Mouse (Mus musculus): ENCODE data around the gene Smim6.

Gene Smim6

DNA sequence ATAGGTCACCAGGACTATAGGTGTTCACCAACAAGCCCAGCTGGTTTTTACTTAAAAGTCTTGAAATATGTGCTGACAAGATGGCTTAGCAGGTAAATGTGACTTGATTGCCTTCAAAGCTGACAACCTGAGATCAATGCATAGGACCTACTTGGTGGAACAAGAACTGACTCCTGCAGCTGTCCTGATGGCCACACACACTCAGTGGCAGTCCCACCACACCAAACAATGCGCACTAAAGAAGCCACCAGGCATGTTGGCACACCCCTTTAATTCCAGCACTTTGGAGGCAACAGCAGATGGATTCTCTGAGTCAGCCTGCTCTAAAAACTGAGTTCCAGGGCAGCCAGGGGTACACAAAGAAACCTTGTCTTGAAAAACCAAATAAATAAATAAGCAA, 10.2 kb downstream of the Smim6 start:
- in situ Hi-C loops (cut with MboI; ENCODE audit: low pct_unique_long_range_greater_than_20kb in 1 of 2, low sequenced_read_pairs in 2 of 2, unreplicated experiment in 1 of 2), result no loop called here

DNA sequence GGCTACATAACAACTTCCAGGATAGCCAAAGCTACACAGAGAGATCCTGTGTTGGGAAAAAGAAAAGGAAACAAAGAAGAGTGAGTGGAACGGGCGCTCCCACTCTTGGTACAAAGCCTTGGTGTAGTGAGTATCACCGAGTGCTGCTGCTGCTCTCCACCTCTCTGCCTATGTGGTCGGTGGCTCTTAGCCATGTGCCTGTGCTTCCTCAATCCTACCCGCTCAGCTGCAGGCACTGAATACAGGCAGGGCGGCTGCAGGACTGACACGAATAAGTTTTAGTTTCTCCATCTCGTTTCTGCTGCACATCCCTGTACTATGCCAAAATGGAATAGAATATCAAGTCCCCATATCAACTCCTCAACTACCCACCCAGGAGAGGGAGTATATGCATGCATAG, 17.2 kb downstream of the Smim6 start:
- in situ Hi-C loops (cut with MboI; ENCODE audit: low pct_unique_long_range_greater_than_20kb in 1 of 2, low sequenced_read_pairs in 2 of 2, unreplicated experiment in 1 of 2), result no loop called here

DNA sequence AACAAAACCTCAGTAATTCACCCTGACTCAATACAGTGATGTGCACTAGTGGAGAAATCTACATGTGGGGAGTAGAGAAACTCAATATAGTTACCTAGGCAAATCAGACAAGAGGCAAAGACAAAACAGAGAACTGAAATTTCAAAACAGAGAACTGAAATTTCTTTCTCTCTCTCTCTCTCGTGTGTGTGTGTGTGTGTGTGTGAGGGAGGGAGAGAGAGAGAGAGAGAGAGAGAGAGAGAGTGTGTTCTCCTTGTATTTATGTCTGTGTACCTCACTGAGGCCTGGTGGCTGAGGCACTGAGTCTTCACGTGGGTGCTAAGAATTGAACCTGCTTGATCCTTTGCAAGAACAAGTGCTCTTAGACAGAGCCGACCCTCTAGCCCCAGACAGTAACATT, 18.0 kb downstream of the Smim6 start:
- in situ Hi-C loops (cut with MboI; ENCODE audit: low pct_unique_long_range_greater_than_20kb in 1 of 2, low sequenced_read_pairs in 2 of 2, unreplicated experiment in 1 of 2), result no loop called here

DNA sequence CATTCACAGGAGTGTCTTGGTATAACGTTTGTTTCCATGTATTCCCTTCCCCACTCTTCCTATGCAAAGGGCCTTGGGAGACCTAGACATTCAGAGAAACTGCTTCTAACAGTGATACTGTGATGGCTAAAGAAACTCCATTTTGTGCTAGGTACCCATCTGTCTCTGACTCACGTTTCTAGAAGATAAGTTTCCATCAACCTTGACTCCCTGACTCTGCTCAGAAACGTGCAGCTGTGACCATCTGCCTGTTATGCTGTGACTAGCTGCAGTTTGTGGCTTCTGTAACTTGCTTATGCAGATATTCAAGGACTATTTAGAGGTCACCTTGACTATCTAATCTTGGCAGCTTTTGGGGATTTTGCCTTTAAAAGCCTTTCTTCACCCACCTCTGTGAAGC, 19.4 kb downstream of the Smim6 start:
- in situ Hi-C loops (cut with MboI; ENCODE audit: low pct_unique_long_range_greater_than_20kb in 1 of 2, low sequenced_read_pairs in 2 of 2, unreplicated experiment in 1 of 2), result no loop called here

DNA sequence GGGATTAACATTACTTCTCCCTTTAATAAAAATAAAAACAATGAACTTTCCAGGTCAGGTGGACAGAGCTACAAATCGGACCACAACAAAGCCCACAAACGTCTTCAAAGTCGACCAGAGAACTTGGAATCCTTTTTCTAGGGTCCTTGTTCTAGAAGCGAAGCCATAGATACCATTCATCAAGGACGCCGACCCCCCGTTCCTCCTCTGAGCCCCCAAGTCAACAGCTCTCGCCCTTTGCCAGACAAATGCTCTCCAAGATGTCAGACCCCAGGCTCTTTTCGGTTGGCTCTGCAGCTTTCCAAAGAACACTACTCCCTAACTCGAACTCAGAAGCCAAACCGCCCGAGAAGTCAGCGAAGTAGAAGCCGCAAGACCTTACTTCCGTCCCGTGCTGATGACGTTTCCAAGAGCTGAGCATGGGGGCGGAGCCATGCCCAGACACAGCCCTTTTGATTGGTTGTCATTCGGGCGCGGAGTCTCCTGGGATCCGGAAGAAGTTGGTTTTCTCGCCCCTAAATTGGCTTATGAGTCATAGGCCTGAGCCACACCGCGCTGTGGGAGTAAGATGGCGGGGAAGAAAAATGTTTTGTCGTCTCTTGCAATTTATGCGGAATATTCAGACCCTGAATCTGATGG, 21.4 kb downstream of the Smim6 start, which contains the start of the genes Sap30bp and Recql5:
Sap30bp (plus strand) TSS at position 175 of the 639 bp plus-strand sequence.
Recql5 (minus strand) TSS at position 370 of the 639 bp plus-strand sequence.
- in situ Hi-C loops (cut with MboI; ENCODE audit: low pct_unique_long_range_greater_than_20kb in 1 of 2, low sequenced_read_pairs in 2 of 2, unreplicated experiment in 1 of 2), result no loop called here

DNA sequence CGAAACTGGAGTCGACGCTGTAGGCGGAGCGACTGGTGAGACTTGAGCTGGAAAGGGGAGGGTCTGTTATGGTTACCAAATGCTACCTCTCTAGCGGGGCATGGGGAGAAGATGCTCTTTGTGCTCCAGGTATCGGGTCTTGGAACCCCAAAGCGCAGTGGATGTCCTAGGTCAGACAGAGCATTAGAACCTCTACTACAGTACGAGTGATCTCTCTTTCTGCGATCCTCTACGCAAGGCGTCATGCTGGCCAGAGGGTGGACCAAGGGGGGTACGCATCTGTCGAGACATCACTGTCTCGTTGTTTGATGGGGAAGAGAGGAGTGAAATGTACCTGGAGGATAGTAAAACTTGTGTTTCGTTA, 21.9 kb downstream of the Smim6 start:
- in situ Hi-C loops (cut with MboI; ENCODE audit: low pct_unique_long_range_greater_than_20kb in 1 of 2, low sequenced_read_pairs in 2 of 2, unreplicated experiment in 1 of 2), result no loop called here

DNA sequence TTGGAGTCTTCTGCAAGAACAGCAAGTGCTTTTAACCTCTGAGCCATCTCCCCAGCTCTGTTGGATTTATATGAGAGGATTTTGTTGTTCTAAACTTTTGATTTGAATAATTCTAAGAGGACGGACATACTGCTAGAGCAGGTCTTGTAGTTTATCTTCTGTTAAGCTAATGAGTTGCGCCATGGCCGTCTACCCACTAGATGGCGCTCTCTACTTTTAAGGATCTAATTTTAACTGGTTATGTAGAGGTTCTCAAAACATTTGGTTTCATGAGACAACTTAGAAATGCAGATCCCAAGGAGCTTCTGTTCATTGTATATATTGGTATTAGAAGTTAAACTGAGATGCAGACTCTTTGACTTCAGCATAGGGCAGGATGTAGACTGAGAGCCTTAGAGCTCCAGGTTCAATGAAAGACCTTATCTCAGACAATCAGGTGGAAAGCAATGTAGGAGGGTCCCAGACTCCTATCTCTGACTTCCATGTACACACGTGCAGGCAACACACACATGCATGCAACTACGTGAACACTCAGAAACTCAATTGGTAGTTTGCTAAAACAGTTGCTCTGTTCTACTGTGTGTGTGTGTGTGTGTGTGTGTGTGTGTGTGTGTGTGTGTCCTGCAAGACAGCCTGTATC, 28.0 kb downstream of the Smim6 start:
- in situ Hi-C loops (cut with MboI; ENCODE audit: low pct_unique_long_range_greater_than_20kb in 1 of 2, low sequenced_read_pairs in 2 of 2, unreplicated experiment in 1 of 2), result loop anchor here (5.0 kb wide), 2 partner anchors 57 to 62 kb away; no protein-coding TSS in a partner anchor

DNA sequence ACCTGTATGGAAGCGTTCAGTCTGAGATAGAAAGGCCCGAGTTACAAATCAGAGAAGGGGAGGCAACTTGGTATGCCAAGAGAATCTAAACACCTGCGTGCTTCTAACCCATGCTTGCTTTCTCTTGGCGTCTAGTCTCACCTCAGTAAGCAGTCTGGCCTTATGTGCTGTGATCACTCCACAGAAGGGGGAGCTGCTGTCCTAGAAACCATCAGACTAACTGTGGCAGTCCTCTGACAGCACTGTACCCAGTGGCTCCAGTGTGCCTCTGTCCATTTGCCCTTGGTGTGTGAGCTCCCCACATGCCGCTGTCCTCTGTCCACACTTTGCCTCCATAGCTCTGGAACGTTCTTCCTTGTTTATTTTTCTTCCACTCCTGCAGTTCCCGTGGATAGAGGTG, 30.2 kb downstream of the Smim6 start:
- in situ Hi-C loops (cut with MboI; ENCODE audit: low pct_unique_long_range_greater_than_20kb in 1 of 2, low sequenced_read_pairs in 2 of 2, unreplicated experiment in 1 of 2), result no loop called here

DNA sequence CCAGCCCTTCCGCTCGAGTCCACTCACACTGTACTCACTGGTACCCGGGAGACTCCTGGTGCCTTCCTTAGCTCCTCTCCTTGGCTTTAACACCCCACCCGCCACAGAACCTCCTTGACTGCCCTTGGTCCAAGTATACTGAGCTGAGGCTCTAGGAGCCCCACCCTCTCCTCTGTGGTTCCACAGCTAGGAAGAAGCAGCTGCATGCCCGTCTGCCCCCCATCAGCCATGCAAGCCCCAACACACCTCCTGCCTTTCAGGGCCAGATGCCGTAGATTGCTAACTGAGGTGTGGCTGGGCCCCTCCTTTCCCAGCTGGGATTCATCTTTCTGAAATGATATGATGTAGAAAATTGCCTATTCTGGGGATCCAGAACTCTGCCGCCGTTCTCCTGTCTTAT, 33.4 kb downstream of the Smim6 start:
- in situ Hi-C loops (cut with MboI; ENCODE audit: low pct_unique_long_range_greater_than_20kb in 1 of 2, low sequenced_read_pairs in 2 of 2, unreplicated experiment in 1 of 2), result no loop called here

DNA sequence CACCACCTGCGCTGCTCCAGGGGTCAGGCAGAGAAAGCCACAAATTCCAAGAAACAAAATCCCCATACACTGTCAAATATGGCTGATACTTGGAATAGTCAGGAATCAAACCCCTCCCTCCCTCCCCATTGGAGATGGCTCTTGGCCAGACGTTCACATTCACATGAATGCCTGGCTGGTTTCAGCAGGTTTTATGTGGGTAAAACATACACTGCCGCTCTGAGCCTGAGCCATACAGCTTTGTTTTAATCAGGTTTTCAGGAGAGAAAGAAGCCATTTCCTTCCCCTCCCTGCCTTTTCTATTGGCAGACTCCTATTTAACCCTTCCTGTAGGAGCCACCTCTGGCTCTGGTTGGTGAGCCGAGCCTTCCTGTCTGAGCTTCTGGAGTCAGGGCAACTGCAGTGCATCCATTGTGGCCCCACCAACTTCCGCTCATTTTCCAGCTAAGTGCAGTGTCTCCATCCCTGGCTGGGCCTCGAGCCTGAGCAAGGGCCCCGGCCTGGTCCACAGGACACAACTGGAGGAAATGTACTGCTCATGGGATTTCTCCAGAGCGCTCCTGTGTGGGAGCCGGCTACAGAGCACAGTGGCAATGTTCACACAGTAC, 34.5 kb downstream of the Smim6 start:
- in situ Hi-C loops (cut with MboI; ENCODE audit: low pct_unique_long_range_greater_than_20kb in 1 of 2, low sequenced_read_pairs in 2 of 2, unreplicated experiment in 1 of 2), result no loop called here

DNA sequence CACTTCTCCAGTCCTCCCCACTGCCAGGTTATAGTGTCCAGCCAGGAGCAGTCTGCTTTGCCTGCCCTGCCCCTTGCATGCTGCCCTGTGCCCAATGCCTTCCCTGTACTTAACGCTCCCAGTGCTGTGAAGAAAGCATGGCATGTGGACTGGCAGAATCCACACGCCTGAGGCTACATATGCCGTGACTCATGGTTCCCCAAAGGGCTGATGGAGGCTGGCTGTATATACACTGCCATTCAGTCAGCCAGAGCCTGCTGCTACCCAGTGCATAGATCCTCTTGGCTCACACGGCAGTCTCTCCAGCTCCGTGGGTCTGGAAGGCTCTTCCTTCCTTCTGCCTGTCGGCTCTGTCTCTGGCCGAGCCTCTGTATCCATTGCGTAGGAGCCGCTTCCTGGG, 36.5 kb downstream of the Smim6 start:
- in situ Hi-C loops (cut with MboI; ENCODE audit: low pct_unique_long_range_greater_than_20kb in 1 of 2, low sequenced_read_pairs in 2 of 2, unreplicated experiment in 1 of 2), result no loop called here

DNA sequence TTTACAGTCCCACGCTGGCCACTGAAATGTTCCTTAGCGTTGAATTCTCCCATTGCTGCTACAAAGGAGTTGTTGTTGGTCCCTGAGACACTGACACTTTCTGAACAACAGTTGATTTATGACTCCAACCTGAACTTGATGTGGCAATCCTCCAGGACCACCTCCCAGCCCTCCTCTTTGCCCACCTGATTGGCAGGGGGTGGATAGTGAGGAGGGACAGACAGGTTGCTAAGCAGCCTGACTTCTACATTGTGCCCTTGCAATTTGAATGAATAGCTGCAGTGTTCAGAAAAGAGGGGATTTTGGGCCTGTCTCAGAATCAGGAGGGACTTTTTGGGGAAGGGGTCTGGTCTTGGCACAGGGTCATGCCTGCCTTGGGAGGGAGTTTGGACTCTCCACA, 38.9 kb downstream of the Smim6 start:
- in situ Hi-C loops (cut with MboI; ENCODE audit: low pct_unique_long_range_greater_than_20kb in 1 of 2, low sequenced_read_pairs in 2 of 2, unreplicated experiment in 1 of 2), result no loop called here

DNA sequence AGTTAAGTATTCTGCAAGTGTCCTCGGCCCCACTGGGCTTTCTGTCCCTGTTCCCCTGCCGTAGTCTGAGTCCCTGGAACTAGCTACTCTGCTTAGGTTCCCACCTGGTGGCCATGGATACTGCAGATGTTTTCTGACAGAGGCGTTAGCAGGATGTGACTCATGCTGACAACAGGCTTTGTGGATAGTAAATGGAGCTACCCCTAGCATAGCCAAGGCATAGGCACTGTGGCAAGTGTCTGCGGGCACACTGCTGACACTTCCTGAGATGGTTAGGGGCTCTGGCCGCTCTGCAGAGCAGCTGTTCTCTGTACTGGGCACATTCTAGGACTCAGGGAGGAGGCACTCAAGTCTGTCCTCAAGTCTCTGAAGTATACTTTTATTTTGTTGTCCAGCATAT, 42.9 kb downstream of the Smim6 start:
- in situ Hi-C loops (cut with MboI; ENCODE audit: low pct_unique_long_range_greater_than_20kb in 1 of 2, low sequenced_read_pairs in 2 of 2, unreplicated experiment in 1 of 2), result no loop called here

DNA sequence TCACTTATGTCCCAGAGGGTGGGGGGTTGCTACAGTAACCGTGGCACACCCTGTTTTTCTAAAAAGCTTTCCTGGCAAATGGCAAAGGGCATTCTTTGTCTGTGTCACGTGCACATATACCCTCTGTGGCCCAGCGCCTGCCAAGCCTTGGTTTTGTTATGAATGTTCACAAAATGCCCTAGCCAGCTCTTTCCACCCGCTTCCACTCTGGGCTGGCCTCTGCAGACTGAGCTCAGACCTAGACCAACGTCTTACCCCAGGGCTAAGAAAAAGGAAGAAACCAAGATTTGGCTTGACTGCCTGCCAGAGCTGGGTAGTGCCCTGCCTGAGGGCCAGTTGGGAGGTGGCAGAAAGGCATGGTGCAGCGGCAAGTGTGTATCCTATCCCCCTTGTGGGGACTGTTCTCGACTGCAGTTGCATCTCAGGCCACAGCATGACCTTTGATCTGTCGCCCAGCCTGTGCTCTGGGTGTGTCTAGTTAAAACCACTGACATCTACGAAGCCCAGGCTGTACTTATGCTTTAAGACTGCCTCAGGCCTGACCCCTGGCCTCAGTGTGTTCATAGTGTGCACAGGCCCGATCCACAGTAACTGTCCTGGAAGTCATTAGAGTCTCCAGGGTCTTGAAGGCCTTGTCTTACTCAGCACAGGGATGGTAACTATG, 43.5 kb downstream of the Smim6 start:
- in situ Hi-C loops (cut with MboI; ENCODE audit: low pct_unique_long_range_greater_than_20kb in 1 of 2, low sequenced_read_pairs in 2 of 2, unreplicated experiment in 1 of 2), result no loop called here

DNA sequence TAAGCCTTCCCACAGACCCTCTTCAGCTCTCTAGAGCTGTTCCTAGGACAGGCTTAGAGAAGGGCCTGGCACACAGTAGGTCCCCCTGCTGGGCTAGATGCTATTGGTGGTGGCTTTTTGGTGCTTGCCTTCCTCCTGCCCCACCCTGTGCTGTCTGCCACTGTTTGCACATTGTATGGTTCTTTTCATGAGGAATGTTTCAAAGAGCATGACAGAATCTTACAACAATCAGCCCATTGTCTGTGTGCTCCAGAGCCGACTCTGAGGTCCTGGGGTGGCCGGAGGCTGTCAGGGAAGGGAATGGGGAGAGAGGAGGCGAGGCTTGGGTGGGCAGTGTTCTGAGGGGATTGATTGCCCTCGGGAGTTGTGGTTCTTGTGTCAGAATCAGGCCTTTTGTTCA, 44.6 kb downstream of the Smim6 start:
- in situ Hi-C loops (cut with MboI; ENCODE audit: low pct_unique_long_range_greater_than_20kb in 1 of 2, low sequenced_read_pairs in 2 of 2, unreplicated experiment in 1 of 2), result no loop called here

DNA sequence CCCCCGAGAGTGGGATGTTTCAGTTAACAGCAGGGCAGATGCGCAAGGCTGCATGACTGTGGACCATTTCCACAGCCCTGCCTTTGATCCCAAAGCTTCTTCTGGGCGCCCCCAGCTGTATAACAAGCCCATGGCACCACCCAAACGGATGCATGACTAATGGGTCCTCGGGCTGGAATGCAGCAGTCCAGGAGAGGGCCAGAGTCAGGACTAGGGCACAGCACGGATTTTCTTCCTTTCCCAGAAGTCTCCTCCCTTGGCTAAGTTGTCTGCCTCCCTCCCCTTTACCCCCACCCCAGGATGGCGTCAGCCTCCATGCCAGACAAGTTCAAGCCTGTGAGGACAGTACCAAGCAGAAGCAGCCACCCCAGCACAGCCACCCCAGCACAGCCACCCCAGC, 46.2 kb downstream of the Smim6 start:
- in situ Hi-C loops (cut with MboI; ENCODE audit: low pct_unique_long_range_greater_than_20kb in 1 of 2, low sequenced_read_pairs in 2 of 2, unreplicated experiment in 1 of 2), result no loop called here

DNA sequence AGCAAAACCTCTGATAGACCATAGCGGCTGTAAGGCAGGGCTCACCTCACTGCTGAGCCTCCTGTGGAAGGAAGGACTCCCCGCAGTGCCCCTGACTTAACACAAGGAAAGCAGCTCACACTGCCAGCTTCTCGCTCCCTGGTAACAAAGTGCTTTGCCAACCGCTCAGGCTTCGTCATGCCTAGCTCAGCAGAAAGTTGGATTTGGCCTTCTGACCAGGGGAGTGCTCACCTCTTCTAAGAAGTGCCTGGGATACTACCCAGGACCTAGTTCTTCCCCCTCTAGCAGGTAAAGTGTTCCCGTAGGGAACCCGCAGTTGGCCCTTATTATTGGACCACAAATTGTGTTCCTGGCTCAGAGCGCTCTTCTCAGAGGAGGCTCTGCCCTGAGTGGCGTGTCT, 47.2 kb downstream of the Smim6 start:
- in situ Hi-C loops (cut with MboI; ENCODE audit: low pct_unique_long_range_greater_than_20kb in 1 of 2, low sequenced_read_pairs in 2 of 2, unreplicated experiment in 1 of 2), result no loop called here

DNA sequence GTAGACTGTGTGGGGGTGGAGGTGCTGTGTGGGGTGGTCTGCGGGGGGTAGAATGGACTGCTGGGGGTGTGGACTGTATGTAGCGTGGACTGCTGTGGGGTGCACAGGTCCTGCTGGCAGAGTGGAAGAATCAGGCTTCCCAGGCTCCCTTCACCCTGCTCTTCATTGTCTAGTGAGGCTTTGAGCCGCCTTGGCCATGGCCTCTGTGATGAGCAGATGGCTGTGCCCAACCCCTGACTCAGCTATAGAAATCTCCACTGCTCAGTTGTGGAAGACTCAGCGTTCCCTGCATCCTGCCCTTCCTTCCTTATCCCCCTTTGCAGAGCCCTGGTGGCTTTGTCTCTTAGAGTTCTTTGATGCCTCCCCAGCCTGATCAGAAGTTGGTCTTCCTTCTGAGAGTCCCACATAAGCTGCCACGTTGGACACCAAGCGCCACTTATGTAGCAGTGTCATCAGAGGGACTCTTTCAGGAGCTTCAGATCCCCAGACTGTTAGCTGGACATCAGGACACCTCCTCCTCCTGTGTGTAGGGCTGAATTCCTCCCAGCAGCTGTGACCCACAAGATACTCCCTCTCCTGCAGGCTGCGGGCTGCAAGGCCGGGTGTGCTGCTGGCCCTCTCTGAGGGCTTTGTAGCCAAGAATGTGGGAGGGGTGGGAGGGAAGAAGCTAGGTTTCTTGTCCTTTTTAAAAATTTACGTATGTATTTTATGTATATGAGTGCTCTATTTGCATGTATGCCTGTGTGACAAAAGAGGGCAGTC, 51.0 kb downstream of the Smim6 start:
- in situ Hi-C loops (cut with MboI; ENCODE audit: low pct_unique_long_range_greater_than_20kb in 1 of 2, low sequenced_read_pairs in 2 of 2, unreplicated experiment in 1 of 2), result no loop called here
